Mouse (Mus musculus) right cerebral cortex, postnatal 10 days (tissue): ENCODE measurements at regions not wholly inside any gene's neighbourhood (a gene's known extent, or its start where the extent isn't known, plus 50 kb on each side); places are given as distances from the start of the nearest gene placed in this dataset.

Source experiments
- DNase-seq, 2 experiments: peaks; one replicate each; pipeline ENCODE4 v3.0.0; 2021; ENCODE audit warnings: low spot score in 2 of 2

GRCm38 (mm10) chr15:86903006-86903405 lies 641.1 kb upstream of the Fam19a5 start:
- DNase-seq, result no peak

- no peak for DNase-seq
Measured at GRCm38 (mm10) chr15:86913276-86913675, 630.8 kb upstream of the Fam19a5 start.

- DNase-seq, result no peak
Measured at GRCm38 (mm10) chr15:86917891-86918290, 626.2 kb upstream of the Fam19a5 start.

GRCm38 (mm10) chr15:86919704-86920103 lies 624.4 kb upstream of the Fam19a5 start:
- peak; percentile 68 to 70 for DNase-seq

- no peak for DNase-seq
Measured at GRCm38 (mm10) chr15:86920185-86920584, 623.9 kb upstream of the Fam19a5 start.

- no peak for DNase-seq
Measured at GRCm38 (mm10) chr15:86921401-86921800, 622.7 kb upstream of the Fam19a5 start.

- no peak for DNase-seq
Measured at GRCm38 (mm10) chr15:86925081-86925749, 618.9 kb upstream of the Fam19a5 start.

- DNase-seq, result peak in 1 of 2 experiments; percentile 57
Measured at GRCm38 (mm10) chr15:86932345-86933075, 611.6 kb upstream of the Fam19a5 start.

- DNase-seq, result no peak
Measured at GRCm38 (mm10) chr15:86937364-86937763, 606.7 kb upstream of the Fam19a5 start.

- DNase-seq, result no peak
Measured at GRCm38 (mm10) chr15:86944529-86944928, 599.6 kb upstream of the Fam19a5 start.

- no peak for DNase-seq
Measured at GRCm38 (mm10) chr15:86952593-86952992, 591.5 kb upstream of the Fam19a5 start.

- DNase-seq, result no peak
Measured at GRCm38 (mm10) chr15:86957872-86958271, 586.2 kb upstream of the Fam19a5 start.

- no peak for DNase-seq
Measured at GRCm38 (mm10) chr15:86962921-86963320, 581.2 kb upstream of the Fam19a5 start.

GRCm38 (mm10) chr15:86963486-86963885 lies 580.6 kb upstream of the Fam19a5 start:
- peak; percentile 42 to 46 for DNase-seq

- DNase-seq, result no peak
Measured at GRCm38 (mm10) chr15:86971436-86971835, 572.7 kb upstream of the Fam19a5 start.

GRCm38 (mm10) chr15:86996196-86996595 lies 547.9 kb upstream of the Fam19a5 start:
- DNase-seq, result no peak

GRCm38 (mm10) chr15:87018978-87019377 lies 525.1 kb upstream of the Fam19a5 start:
- no peak for DNase-seq

- no peak for DNase-seq
Measured at GRCm38 (mm10) chr15:87045971-87046370, 498.1 kb upstream of the Fam19a5 start.

- DNase-seq, result peak; percentile 31 to 46
Measured at GRCm38 (mm10) chr15:87054186-87054585, 489.9 kb upstream of the Fam19a5 start.

GRCm38 (mm10) chr15:87064890-87065289 lies 479.2 kb upstream of the Fam19a5 start:
- DNase-seq, result peak in 1 of 2 experiments; percentile 25

- no peak for DNase-seq
Measured at GRCm38 (mm10) chr15:87068261-87068660, 475.8 kb upstream of the Fam19a5 start.

GRCm38 (mm10) chr15:87074559-87074958 lies 469.5 kb upstream of the Fam19a5 start:
- no peak for DNase-seq

- DNase-seq, result no peak
Measured at GRCm38 (mm10) chr15:87089827-87090226, 454.3 kb upstream of the Fam19a5 start.
